Mouse (Mus musculus): Measurements from ENCODE around the gene Mbd4. TPM values are rescaled to one million over a fixed set of nuclear protein-coding genes. Genes with fewer than 3 reads are reported as not detected.
A peak's percentile ranks its signal among the peaks of the same experiment; 100 is the strongest.

The Mbd4 gene
- total and polyA plus RNA-seq, 2 experiments from 2014 or later: 5.2 to 5.8 TPM

DNA sequence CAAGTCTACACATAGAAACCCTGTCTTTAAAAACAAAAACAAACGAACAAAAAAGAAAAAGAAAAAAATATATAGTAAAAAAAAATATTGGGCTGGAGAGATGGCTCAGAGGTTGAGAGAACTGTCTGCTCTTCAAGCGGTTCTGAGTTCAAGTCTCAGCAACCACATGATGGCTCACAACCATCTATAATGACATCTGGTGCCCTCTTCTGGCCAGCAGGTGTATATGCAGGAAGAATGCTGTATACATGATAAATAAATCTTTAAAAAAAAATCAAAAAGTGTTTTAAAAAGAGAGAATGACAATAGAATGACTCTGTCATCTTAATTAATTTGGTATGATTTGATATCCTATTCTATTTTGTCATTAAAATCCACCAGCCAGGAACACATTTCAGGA lies 1.3 kb upstream of the Mbd4 start:
- ATAC-seq (ENCODE audit: low FRiP score) (no peak), DNase-seq (ENCODE audit: low spot score) (no peak)
- Histone ChIP-seq H3K36me3 (ENCODE audit: insufficient read depth, low read length) (no peaks in the 10 kb centered on the region), H3K9ac (replicated peaks; ENCODE audit: low read length, poor library complexity, severe bottlenecking) (no peak overlapping the region), H3K4me1 (ENCODE audit: insufficient read depth, low read length) (no peaks in the 10 kb centered on the region), H3K27me3 (ENCODE audit: insufficient read depth, low read length) (no peaks in the 10 kb centered on the region), H3K9me3 (ENCODE audit: low read length) (no peaks in the 10 kb centered on the region), H3K4me2 (ENCODE audit: low read depth, low read length, poor library complexity, severe bottlenecking) (no peak overlapping the region), H3K27ac (ENCODE audit: low read depth, low read length) (no peak overlapping the region), H3K4me3 (ENCODE audit: low read depth, low read length) (no peak overlapping the region)
- 65% methylated on average over 2 of the region's 2 CpGs for WGBS
- peak; percentile 61 for TF ChIP-seq CTCF (IDR thresholded peaks at IDR 0.05)

DNA sequence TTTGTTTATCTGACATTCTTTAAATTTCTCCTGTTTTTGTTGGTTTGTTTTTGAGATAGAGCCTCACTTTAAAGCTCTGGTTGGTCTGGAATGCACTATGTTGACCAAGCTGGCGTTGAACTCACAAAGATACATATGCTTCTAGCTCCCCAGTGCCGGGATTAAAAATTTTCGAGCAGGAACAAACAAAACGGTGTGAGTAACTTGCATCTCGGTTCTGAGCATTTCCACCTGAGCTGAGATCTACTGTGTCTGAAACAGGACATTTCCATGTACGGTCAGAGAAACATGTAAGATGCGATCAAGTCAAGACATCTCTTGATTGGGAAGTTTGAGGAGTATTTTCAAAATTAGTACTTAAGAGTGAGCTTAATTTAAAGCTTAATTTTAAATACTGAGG lies 814 bp upstream of the Mbd4 start:
- H3K27me3 ChIP-seq (ENCODE audit: insufficient read depth, low read length): no peaks in the 10 kb centered on the region
- no peak for DNase-seq (ENCODE audit: low spot score)
- H3K4me1 ChIP-seq (ENCODE audit: insufficient read depth, low read length): no peaks in the 10 kb centered on the region
- H3K27ac ChIP-seq (ENCODE audit: low read depth, low read length): peak overlapping the region; percentile 70
- 40% methylated on average over 7 of the region's 7 CpGs for WGBS
- peak overlapping the region; percentile 56 for H3K4me3 ChIP-seq (ENCODE audit: low read depth, low read length)
- peak overlapping the region; percentile 25 for H3K9ac ChIP-seq (replicated peaks; ENCODE audit: low read length, poor library complexity, severe bottlenecking)
- no peak for TF ChIP-seq CTCF (IDR thresholded peaks at IDR 0.05)
- H3K36me3 ChIP-seq (ENCODE audit: insufficient read depth, low read length): no peaks in the 10 kb centered on the region
- no peak for ATAC-seq (ENCODE audit: low FRiP score)
- no peaks in the 10 kb centered on the region for H3K9me3 ChIP-seq (ENCODE audit: low read length)
- H3K4me2 ChIP-seq (ENCODE audit: low read depth, low read length, poor library complexity, severe bottlenecking): peak overlapping the region; percentile 48

DNA sequence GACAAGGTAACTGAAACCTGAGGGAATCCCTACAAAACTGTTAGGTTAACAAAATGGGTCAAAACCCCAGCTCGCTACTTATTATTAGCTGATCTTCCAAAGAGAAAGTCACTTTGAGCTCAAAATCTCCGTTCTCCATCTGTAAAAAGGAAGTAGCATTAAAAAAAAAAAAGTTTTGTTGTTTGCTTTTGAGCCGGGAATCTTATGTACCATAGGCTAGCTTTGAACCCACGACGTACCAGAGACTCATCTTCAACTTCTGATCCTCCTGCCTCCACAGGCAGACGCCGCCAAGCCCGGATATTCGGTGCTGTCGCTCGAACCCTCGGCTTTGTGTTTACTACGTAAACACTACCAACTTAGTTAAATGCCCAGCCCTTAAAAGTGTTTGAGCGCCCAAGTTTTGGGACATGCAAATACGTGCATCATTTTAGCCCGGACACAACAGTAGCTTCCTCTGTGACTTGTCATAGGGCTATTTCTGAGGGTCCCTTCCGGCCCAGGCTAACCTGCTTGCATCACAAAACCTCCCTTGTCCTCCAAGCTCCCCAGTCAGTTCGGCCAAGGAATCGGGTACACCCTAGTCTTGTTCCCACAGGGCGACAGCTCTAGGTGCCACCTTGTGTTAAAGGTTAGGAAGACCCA lies 603 bp downstream of the Mbd4 start:
- Histone ChIP-seq H3K9me3 (ENCODE audit: low read length) (no peaks in the 10 kb centered on the region), H3K27me3 (ENCODE audit: insufficient read depth, low read length) (no peaks in the 10 kb centered on the region), H3K27ac (ENCODE audit: low read depth, low read length) (peak overlapping the region; percentile 57), H3K36me3 (ENCODE audit: insufficient read depth, low read length) (no peaks in the 10 kb centered on the region), H3K9ac (replicated peaks; ENCODE audit: low read length, poor library complexity, severe bottlenecking) (peak overlapping the region; percentile 52), H3K4me3 (ENCODE audit: low read depth, low read length) (peak overlapping the region; percentile 56), H3K4me2 (ENCODE audit: low read depth, low read length, poor library complexity, severe bottlenecking) (peak overlapping the region; percentile 78), H3K4me1 (ENCODE audit: insufficient read depth, low read length) (no peaks in the 10 kb centered on the region)
- 6% methylated on average over 20 of the region's 20 CpGs for WGBS
- ATAC-seq (ENCODE audit: low FRiP score): no peak
- TF ChIP-seq CTCF (IDR thresholded peaks at IDR 0.05): no peak
- no peak for DNase-seq (ENCODE audit: low spot score)

DNA sequence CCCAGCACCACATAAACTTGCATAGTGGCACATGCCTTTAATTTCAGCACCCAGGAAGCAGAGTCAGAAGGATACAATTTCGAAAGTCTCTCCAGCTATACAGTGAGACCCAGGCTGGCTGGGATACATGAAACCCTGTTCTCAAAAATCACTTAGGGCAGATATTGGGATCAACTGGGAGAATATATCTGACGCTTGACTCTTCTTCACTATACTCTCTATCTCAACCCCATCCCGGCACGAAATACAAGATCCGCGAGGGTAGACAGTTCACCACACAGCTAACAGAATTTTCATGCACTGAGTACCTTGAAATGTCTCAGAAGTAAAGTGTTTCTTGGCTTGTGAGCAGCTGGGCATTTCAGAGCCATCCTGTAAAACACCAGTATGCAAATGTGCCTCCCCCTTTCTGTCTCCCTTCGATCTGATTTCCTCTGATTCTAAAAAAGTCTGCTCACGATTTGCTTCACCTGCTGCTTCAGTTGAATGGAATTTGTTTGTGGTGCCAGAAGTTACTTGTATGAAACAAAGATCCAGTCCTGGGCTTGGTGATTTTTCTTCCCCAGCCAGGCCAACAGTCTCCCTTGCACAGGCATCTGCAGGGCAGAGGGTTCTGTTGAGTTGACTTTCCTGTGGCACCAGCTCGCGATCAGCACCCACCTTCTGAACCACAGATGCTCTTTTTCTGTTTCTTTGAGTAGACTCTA lies 4.4 kb downstream of the Mbd4 start:
- whole genome bisulfite sequencing: 94% methylated on average over 10 of the region's 10 CpGs
- Histone ChIP-seq H3K9me3 (ENCODE audit: low read length) (no peaks in the 10 kb centered on the region), H3K27me3 (ENCODE audit: insufficient read depth, low read length) (no peaks in the 10 kb centered on the region), H3K36me3 (ENCODE audit: insufficient read depth, low read length) (peaks cover 8% of the 10 kb centered on the region; the same call in 1 of the 2 replicates), H3K4me3 (ENCODE audit: low read depth, low read length) (no peak overlapping the region), H3K4me1 (ENCODE audit: insufficient read depth, low read length) (no peaks in the 10 kb centered on the region), H3K27ac (ENCODE audit: low read depth, low read length) (no peak overlapping the region), H3K9ac (replicated peaks; ENCODE audit: low read length, poor library complexity, severe bottlenecking) (no peak overlapping the region), H3K4me2 (ENCODE audit: low read depth, low read length, poor library complexity, severe bottlenecking) (no peak overlapping the region)
- DNase-seq (ENCODE audit: low spot score) (no peak), ATAC-seq (ENCODE audit: low FRiP score) (no peak)
- TF ChIP-seq CTCF (IDR thresholded peaks at IDR 0.05): no peak

DNA sequence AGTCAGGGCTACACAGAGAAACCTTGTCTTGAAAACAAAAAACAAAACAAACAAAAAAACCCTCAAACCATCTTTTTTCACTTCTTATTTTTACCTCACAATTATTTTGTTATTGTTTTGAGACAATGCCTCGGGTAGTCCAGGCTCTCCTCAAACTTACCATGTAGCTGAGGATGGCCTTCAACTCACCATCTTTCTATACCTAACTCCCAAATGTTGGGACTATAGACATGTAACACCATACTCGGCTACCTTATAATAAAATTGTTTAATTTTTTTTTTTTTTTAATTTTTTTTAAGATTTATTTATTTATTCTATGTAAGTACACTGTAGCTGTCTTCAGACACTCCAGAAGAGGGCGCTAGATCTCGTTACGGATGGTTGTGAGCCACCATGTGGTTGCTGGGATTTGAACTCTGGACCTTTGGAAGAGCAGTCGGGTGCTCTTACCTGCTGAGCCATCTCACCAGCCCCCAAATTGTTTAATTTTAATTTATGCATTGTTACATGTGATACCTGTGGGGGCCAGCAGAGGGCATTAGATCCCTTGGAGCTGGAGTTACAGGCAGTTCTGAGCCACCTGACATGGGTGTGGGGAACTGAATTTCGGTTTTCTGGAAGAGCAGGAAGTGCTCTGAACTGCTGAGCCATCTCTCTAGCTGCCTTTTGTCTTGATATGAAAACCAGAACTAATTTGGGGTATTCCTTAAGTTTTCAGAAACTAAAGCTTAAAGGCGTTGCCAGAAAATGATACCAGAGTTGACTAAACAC lies 6.3 kb downstream of the Mbd4 start:
- ATAC-seq (ENCODE audit: low FRiP score) (no peak; the same call in 1 of the 2 replicates), DNase-seq (ENCODE audit: low spot score) (peak; percentile 62)
- Histone ChIP-seq H3K36me3 (ENCODE audit: insufficient read depth, low read length) (peaks cover 11% of the 10 kb centered on the region; the same call in 1 of the 2 replicates), H3K4me1 (ENCODE audit: insufficient read depth, low read length) (no peaks in the 10 kb centered on the region), H3K27me3 (ENCODE audit: insufficient read depth, low read length) (no peaks in the 10 kb centered on the region), H3K9ac (replicated peaks; ENCODE audit: low read length, poor library complexity, severe bottlenecking) (no peak overlapping the region), H3K9me3 (ENCODE audit: low read length) (no peaks in the 10 kb centered on the region), H3K4me2 (ENCODE audit: low read depth, low read length, poor library complexity, severe bottlenecking) (no peak overlapping the region), H3K27ac (ENCODE audit: low read depth, low read length) (no peak overlapping the region), H3K4me3 (ENCODE audit: low read depth, low read length) (no peak overlapping the region)
- TF ChIP-seq CTCF (IDR thresholded peaks at IDR 0.05): peak; percentile 75
- WGBS: 31% methylated on average over 8 of the region's 8 CpGs
